In genomic region chr1:90360065-90360464, GRCm38 (mm10) we compare ENCODE assay signal across 18 mouse cellular contexts.
DNase-seq lines count a peak whose midpoint lies in the region; ATAC-seq and TF ChIP-seq lines count a peak whose summit lies in the region.
"Had no signal": no experiment of that assay in that cellular context is flagged by ENCODE, and none has a peak within 500 bp of the region (broad histone marks: within the 10 kb centered on the region; RNA-seq: fewer than 3 reads in every experiment).

No protein-coding gene starts in this region.

- no peak for ATAC-seq in lung, embryonic 14.5 days (ENCODE audit: insufficient read depth)

- DNase-seq in heart, adult 18-20 months = peak; percentile 45 to 58
- no peak for DNase-seq in heart, embryonic 10.5 days (ENCODE audit: low spot score)
- peak; percentile 43 for DNase-seq in lung, embryonic 14.5 days
- no peak for DNase-seq in lung, postnatal 4 days
- DNase-seq in gastrocnemius, postnatal 14 days = peak; percentile 49
- no peak for DNase-seq in layer of hippocampus, adult 9-10 months (ENCODE audit: low spot score)
- DNase-seq in layer of hippocampus, adult 2 months (ENCODE audit: low spot score in 2 of 2) = no peak
- DNase-seq: cerebellum, adult 2 months; kidney, adult 2 months; left cerebral cortex, postnatal 4 days; lung, adult 18-20 months; spleen, adult 18-20 months; thymus, postnatal 25 days had no signal

- H3K4me1 ChIP-seq in heart, embryonic 10.5 days = peaks cover 2% of the 10 kb centered on the region; the same call in 1 of the 2 replicates
- H3K4me1 ChIP-seq in lung, embryonic 14.5 days (ENCODE audit: insufficient read depth) = no peaks in the 10 kb centered on the region
- H3K4me1 ChIP-seq: hindbrain, embryonic 12.5 days; neural tube, embryonic 12.5 days had no signal

- no peak for TF ChIP-seq CTCF in lung, embryonic 14.5 days (IDR thresholded peaks at IDR 0.05; ENCODE audit: low read depth)
- no peak for TF ChIP-seq CTCF in layer of hippocampus, adult 2 months (conservative IDR thresholded peaks at IDR 0.05)

- H3K9me3 ChIP-seq in heart, embryonic 10.5 days = no peaks in the 10 kb centered on the region
- no peaks in the 10 kb centered on the region for H3K9me3 ChIP-seq in lung, embryonic 14.5 days (ENCODE audit: low read depth, low read length)
- H3K9me3 ChIP-seq: hindbrain, embryonic 12.5 days; midbrain, embryonic 10.5 days; neural tube, embryonic 12.5 days had no signal

- WGBS in heart, embryonic 10.5 days = 77% methylated on average over 3 of the region's 3 CpGs
- WGBS in lung, embryonic 14.5 days = 65% methylated on average over 3 of the region's 3 CpGs

- H3K36me3 ChIP-seq in heart, embryonic 10.5 days = no peaks in the 10 kb centered on the region
- no peaks in the 10 kb centered on the region for H3K36me3 ChIP-seq in lung, embryonic 14.5 days (ENCODE audit: insufficient read depth)
- H3K36me3 ChIP-seq: hindbrain, embryonic 12.5 days; midbrain, embryonic 10.5 days; neural tube, embryonic 12.5 days had no signal

- peaks cover 7% of the 10 kb centered on the region for H3K27me3 ChIP-seq in heart, embryonic 10.5 days (ENCODE audit: insufficient read depth, poor library complexity, severe bottlenecking)
- no peaks in the 10 kb centered on the region for H3K27me3 ChIP-seq in lung, embryonic 14.5 days (ENCODE audit: insufficient read depth, low read length)
- H3K27me3 ChIP-seq: hindbrain, embryonic 12.5 days; neural tube, embryonic 12.5 days had no signal

- intact Hi-C loops in gastrocnemius, postnatal 14 days (cut with DNase I; ENCODE audit: low total_unique reads) = no loop called here

- H3K27ac ChIP-seq in heart, embryonic 10.5 days = no peak overlapping the region
- no peak overlapping the region for H3K27ac ChIP-seq in lung, embryonic 14.5 days (ENCODE audit: low read depth)
- no peak overlapping the region for H3K27ac ChIP-seq in layer of hippocampus, adult 2 months
- H3K27ac ChIP-seq: hindbrain, embryonic 12.5 days; macrophage; midbrain, embryonic 10.5 days; neural tube, embryonic 12.5 days had no signal

- H3K4me2 ChIP-seq in lung, embryonic 14.5 days = no peak overlapping the region
- H3K4me2 ChIP-seq: hindbrain, embryonic 12.5 days; liver, embryonic 11.5 days; neural tube, embryonic 12.5 days had no signal

- H3K4me3 ChIP-seq in heart, embryonic 10.5 days = no peak overlapping the region
- H3K4me3 ChIP-seq in lung, embryonic 14.5 days (ENCODE audit: low read depth, low read length) = no peak overlapping the region
- H3K4me3 ChIP-seq in layer of hippocampus, adult 2 months = no peak overlapping the region
- H3K4me3 ChIP-seq: hindbrain, embryonic 12.5 days; midbrain, embryonic 10.5 days; neural tube, embryonic 12.5 days had no signal

- H3K9ac ChIP-seq in lung, embryonic 14.5 days = no peak overlapping the region
- H3K9ac ChIP-seq: hindbrain, embryonic 12.5 days; neural tube, embryonic 12.5 days had no signal

Comparison
In these comparisons a context has a peak if more than half of its experiments do, and no peak if none do; other contexts are left out.
1. DNase-seq: peak in heart, adult 18-20 months (2 of 2), lung, embryonic 14.5 days (single experiment) and gastrocnemius, postnatal 14 days (single experiment); none in heart, embryonic 10.5 days (single experiment), lung, postnatal 4 days (0 of 2), layer of hippocampus, adult 9-10 months (single experiment) and layer of hippocampus, adult 2 months (0 of 2).